In the genomic region with DNA sequence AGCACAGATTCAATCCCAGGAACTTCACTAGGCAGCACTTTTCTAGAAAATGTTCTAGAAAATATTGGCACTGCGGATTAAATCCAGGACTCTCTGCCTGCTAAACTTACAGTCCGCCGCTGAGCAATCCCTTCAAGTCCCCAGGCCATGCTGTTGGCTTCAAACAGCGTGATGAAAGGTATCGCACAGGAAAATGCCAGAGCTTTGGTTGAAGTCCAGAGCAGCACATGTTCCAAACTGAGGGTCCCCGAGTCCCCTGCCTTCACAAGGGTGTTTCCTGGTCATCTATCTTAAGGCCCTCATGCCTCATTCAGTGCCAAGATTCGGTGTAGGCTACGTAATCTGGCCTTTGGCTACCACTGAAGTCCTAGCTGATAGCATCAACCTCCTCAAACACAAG, we compare ENCODE assay signal across 24 mouse cellular contexts. TPM values are rescaled to one million over a fixed set of nuclear protein-coding genes. Genes with fewer than 3 reads are reported as not detected.
"Had no signal": no experiment of that assay in that cellular context is flagged by ENCODE, and none has a peak within 500 bp of the region (broad histone marks: within the 10 kb centered on the region; RNA-seq: fewer than 3 reads in every experiment).

No protein-coding gene starts in this region.

- H3K36me3 ChIP-seq: neural tube, embryonic 13.5 days; neural tube, embryonic 15.5 days; stomach, embryonic 15.5 days had no signal

- H3K4me3 ChIP-seq: neural tube, embryonic 13.5 days; neural tube, embryonic 15.5 days; stomach, embryonic 15.5 days had no signal

- H3K9ac ChIP-seq: neural tube, embryonic 13.5 days; neural tube, embryonic 15.5 days; stomach, embryonic 15.5 days had no signal

- H3K4me1 ChIP-seq: neural tube, embryonic 13.5 days; neural tube, embryonic 15.5 days had no signal

- H3K27ac ChIP-seq: neural tube, embryonic 13.5 days; neural tube, embryonic 15.5 days; stomach, embryonic 15.5 days; stomach, postnatal 0 days had no signal

- H3K9me3 ChIP-seq: neural tube, embryonic 13.5 days; neural tube, embryonic 15.5 days; stomach, embryonic 15.5 days had no signal

- DNase-seq: retina, postnatal 1 day; right cerebral cortex, adult 18-20 months; right cerebral cortex, postnatal 14 days; right cerebral cortex, postnatal 25 days; right cerebral cortex, postnatal 4 days; spleen, adult 18-20 months; thymus, adult 18-20 months; thymus, adult 2 months; thymus, postnatal 14 days; thymus, postnatal 25 days; thymus, postnatal 36 days; thymus, postnatal 4 days had no signal

- H3K4me2 ChIP-seq: neural tube, embryonic 13.5 days; neural tube, embryonic 15.5 days; stomach, embryonic 15.5 days had no signal

- H3K27me3 ChIP-seq: neural tube, embryonic 13.5 days; neural tube, embryonic 15.5 days; stomach, embryonic 15.5 days had no signal

RNA-seq across cellular contexts. Expression of a gene that starts 52.3 kb away (rescaled TPM):
- total RNA-seq: neutrophil, adult 5-6 weeks had no signal
- polyA plus RNA-seq: neural tube, embryonic 13.5 days; neural tube, embryonic 14.5 days; neural tube, embryonic 15.5 days; small intestine, adult 2 months; spleen, adult 2 months; stomach, embryonic 14.5 days; stomach, embryonic 15.5 days; stomach, embryonic 16.5 days; stomach, postnatal 0 days; thymus, adult 2 months; thymus, postnatal 0 days; urinary bladder, adult 2 months had no signal
